Mouse (Mus musculus) neural tube, embryonic 13.5 days (tissue): ENCODE results near the gene Cldn1. TPM values are rescaled to one million over a fixed set of nuclear protein-coding genes. Genes with fewer than 3 reads are reported as not detected.

ENCODE experiments used
- ATAC-seq: fragments of 200-750 bp; cut with Nextera tagmentation; 2 replicates; pipeline ENCODE4 v1.8.0; 2017; ENCODE audit warnings: low read depth, mild to moderate bottlenecking, moderate TSS enrichment, moderate library complexity
- H3K27ac ChIP-seq: fragments of 300-500 bp; sonication (generic); replicated peaks from 2 replicates; pipeline ENCODE4 v1.5.1; 2015; ENCODE audit warnings: moderate library complexity, mild to moderate bottlenecking, inconsistent platforms
- H3K27me3 ChIP-seq: fragments of 300-500 bp; sonication (generic); 2 replicates; pipeline ENCODE4 v1.6.1; 2015; ENCODE audit warnings: mild to moderate bottlenecking, inconsistent platforms
- H3K36me3 ChIP-seq: fragments of 300-500 bp; sonication (generic); 2 replicates; pipeline ENCODE4 v1.6.1; 2015; ENCODE audit warnings: mild to moderate bottlenecking, inconsistent platforms
- H3K4me1 ChIP-seq: fragments of 300-500 bp; sonication (generic); replicated peaks from 2 replicates; pipeline ENCODE4 v1.6.1; 2015; ENCODE audit warnings: inconsistent platforms
- H3K4me2 ChIP-seq: fragments of 300-500 bp; sonication (generic); 2 replicates; pipeline ENCODE4 v1.6.1; 2015; ENCODE audit warnings: inconsistent platforms, mild to moderate bottlenecking, moderate library complexity
- H3K4me3 ChIP-seq: fragments of 300-500 bp; sonication (generic); 2 replicates; pipeline ENCODE4 v1.5.1; 2015; ENCODE audit warnings: mild to moderate bottlenecking, inconsistent platforms
- H3K9ac ChIP-seq: fragments of 300-500 bp; sonication (generic); 2 replicates; pipeline ENCODE4 v1.6.1; 2015; ENCODE audit warnings: moderate library complexity, mild to moderate bottlenecking, inconsistent platforms
- H3K9me3 ChIP-seq: fragments of 300-500 bp; sonication (generic); 2 replicates; pipeline ENCODE4 v1.6.1; 2016; ENCODE audit warnings: inconsistent platforms
- WGBS: fragments of 180-500 bp; shearing (Covaris S2); methylation state at CpG from one replicate; pipeline ENCODE4 v1.1.7; 2015; 5-methylcytosine and 5-hydroxymethylcytosine counted together
- polyA plus RNA-seq: library from polyadenylated mRNA; unstranded; fragments of >200 nt; fragmentation: Nextera tagmentation; extraction: Ambion mirVana; gene quantifications from 2 replicates; pipeline ENCODE4 v1.2.1, GENCODE M21; 2015

Gene Cldn1
- polyA plus RNA-seq, 1 experiment from 2014 or later: 4.6 TPM

GRCm38 (mm10) chr16:26360694-26361093, 10.9 kb downstream of the Cldn1 start:
- Histone ChIP-seq H3K9ac (no peak overlapping the region), H3K27ac (no peak overlapping the region), H3K9me3 (no peaks in the 10 kb centered on the region), H3K4me1 (peaks cover 12% of the 10 kb centered on the region; the same call in 1 of the 2 replicates), H3K27me3 (no peaks in the 10 kb centered on the region), H3K4me2 (no peak overlapping the region), H3K4me3 (no peak overlapping the region), H3K36me3 (no peaks in the 10 kb centered on the region)
- ATAC-seq: no peak
- 16% methylated on average over 3 of the region's 3 CpGs for WGBS

GRCm38 (mm10) chr16:26359619-26360018, 12.0 kb downstream of the Cldn1 start:
- no peak overlapping the region; the same call in 1 of the 2 replicates for H3K27ac ChIP-seq
- H3K36me3 ChIP-seq: no peaks in the 10 kb centered on the region
- H3K4me1 ChIP-seq: peaks cover 12% of the 10 kb centered on the region; the same call in 1 of the 2 replicates
- ATAC-seq: peak; percentile 47; the same call in 1 of the 2 replicates
- no peak overlapping the region for H3K4me2 ChIP-seq
- no peaks in the 10 kb centered on the region for H3K9me3 ChIP-seq
- no peak overlapping the region for H3K9ac ChIP-seq
- H3K27me3 ChIP-seq: no peaks in the 10 kb centered on the region
- 43% methylated on average over 4 of the region's 4 CpGs for WGBS
- H3K4me3 ChIP-seq: no peak overlapping the region

- 97% methylated on average over 5 of the region's 5 CpGs for WGBS
- ATAC-seq: no peak
Observed at GRCm38 (mm10) chr16:26358898-26359297, 12.7 kb downstream of the Cldn1 start.

GRCm38 (mm10) chr16:26357863-26358780, 13.5 kb downstream of the Cldn1 start:
- no peak for ATAC-seq

More at GRCm38 (mm10) chr16:26358898-26359297, 12.7 kb downstream of the Cldn1 start:
- Histone ChIP-seq H3K27me3 (no peaks in the 10 kb centered on the region), H3K4me2 (no peak overlapping the region), H3K4me1 (peaks cover 12% of the 10 kb centered on the region; the same call in 1 of the 2 replicates), H3K27ac (no peak overlapping the region), H3K36me3 (no peaks in the 10 kb centered on the region), H3K9me3 (no peaks in the 10 kb centered on the region), H3K9ac (no peak overlapping the region), H3K4me3 (no peak overlapping the region)

GRCm38 (mm10) chr16:26355513-26355912, 16.1 kb downstream of the Cldn1 start:
- ATAC-seq: no peak
- no peaks in the 10 kb centered on the region for H3K27me3 ChIP-seq
- WGBS: 86% methylated on average over 1 of the region's 1 CpGs

More at GRCm38 (mm10) chr16:26357863-26358780, 13.5 kb downstream of the Cldn1 start:
- no peak overlapping the region for H3K9ac ChIP-seq
- no peak overlapping the region for H3K4me2 ChIP-seq
- no peak overlapping the region for H3K4me3 ChIP-seq
- H3K27me3 ChIP-seq: no peaks in the 10 kb centered on the region
- WGBS: 70% methylated on average over 5 of the region's 5 CpGs
- peaks cover 12% of the 10 kb centered on the region; the same call in 1 of the 2 replicates for H3K4me1 ChIP-seq
- no peaks in the 10 kb centered on the region for H3K36me3 ChIP-seq
- no peak overlapping the region for H3K27ac ChIP-seq
- no peaks in the 10 kb centered on the region for H3K9me3 ChIP-seq

GRCm38 (mm10) chr16:26350786-26351185, 20.9 kb downstream of the Cldn1 start:
- Histone ChIP-seq H3K4me3 (no peak overlapping the region), H3K27me3 (no peaks in the 10 kb centered on the region), H3K9me3 (no peaks in the 10 kb centered on the region), H3K9ac (no peak overlapping the region), H3K36me3 (no peaks in the 10 kb centered on the region), H3K4me1 (no peaks in the 10 kb centered on the region), H3K27ac (no peak overlapping the region), H3K4me2 (no peak overlapping the region)
- WGBS: 92% methylated on average over 4 of the region's 4 CpGs
- ATAC-seq: no peak

More at GRCm38 (mm10) chr16:26355513-26355912, 16.1 kb downstream of the Cldn1 start:
- peaks cover 9% of the 10 kb centered on the region; the same call in 1 of the 2 replicates for H3K4me1 ChIP-seq
- H3K4me2 ChIP-seq: no peak overlapping the region
- no peak overlapping the region for H3K4me3 ChIP-seq
- H3K9ac ChIP-seq: no peak overlapping the region
- no peaks in the 10 kb centered on the region for H3K9me3 ChIP-seq
- H3K27ac ChIP-seq: no peak overlapping the region
- H3K36me3 ChIP-seq: no peaks in the 10 kb centered on the region

- no peaks in the 10 kb centered on the region for H3K36me3 ChIP-seq
- no peaks in the 10 kb centered on the region for H3K27me3 ChIP-seq
- no peaks in the 10 kb centered on the region for H3K4me1 ChIP-seq
- H3K4me2 ChIP-seq: no peak overlapping the region
- ATAC-seq: no peak
- no peak overlapping the region for H3K27ac ChIP-seq
- WGBS: 84% methylated on average over 1 of the region's 1 CpGs
- no peaks in the 10 kb centered on the region for H3K9me3 ChIP-seq
- H3K4me3 ChIP-seq: no peak overlapping the region
- H3K9ac ChIP-seq: no peak overlapping the region
Observed at GRCm38 (mm10) chr16:26348809-26349208, 22.8 kb downstream of the Cldn1 start.

- ATAC-seq: no peak
- H3K36me3 ChIP-seq: no peaks in the 10 kb centered on the region
- H3K27ac ChIP-seq: no peak overlapping the region
- 80% methylated on average over 7 of the region's 7 CpGs for WGBS
- H3K4me3 ChIP-seq: no peak overlapping the region
- no peaks in the 10 kb centered on the region for H3K4me1 ChIP-seq
- no peaks in the 10 kb centered on the region for H3K9me3 ChIP-seq
- H3K4me2 ChIP-seq: no peak overlapping the region
- no peaks in the 10 kb centered on the region for H3K27me3 ChIP-seq
- no peak overlapping the region for H3K9ac ChIP-seq
Observed at GRCm38 (mm10) chr16:26316281-26316680, 55.4 kb downstream of the Cldn1 start.

- H3K27me3 ChIP-seq: no peaks in the 10 kb centered on the region
- ATAC-seq: no peak
- no peak overlapping the region for H3K9ac ChIP-seq
- H3K9me3 ChIP-seq: no peaks in the 10 kb centered on the region
- H3K4me3 ChIP-seq: no peak overlapping the region
- no peak overlapping the region for H3K27ac ChIP-seq
- H3K36me3 ChIP-seq: no peaks in the 10 kb centered on the region
- no peak overlapping the region for H3K4me2 ChIP-seq
- no peaks in the 10 kb centered on the region for H3K4me1 ChIP-seq
- 76% methylated on average over 13 of the region's 13 CpGs for WGBS
Observed at GRCm38 (mm10) chr16:26314815-26315214, 56.8 kb downstream of the Cldn1 start.

GRCm38 (mm10) chr16:26309402-26309801, 62.2 kb downstream of the Cldn1 start:
- no peaks in the 10 kb centered on the region for H3K27me3 ChIP-seq
- H3K27ac ChIP-seq: no peak overlapping the region
- no peaks in the 10 kb centered on the region for H3K9me3 ChIP-seq
- H3K4me3 ChIP-seq: no peak overlapping the region
- H3K4me1 ChIP-seq: no peaks in the 10 kb centered on the region
- no peak for ATAC-seq
- H3K4me2 ChIP-seq: no peak overlapping the region
- 77% methylated on average over 2 of the region's 2 CpGs for WGBS
- no peaks in the 10 kb centered on the region for H3K36me3 ChIP-seq
- no peak overlapping the region for H3K9ac ChIP-seq
